Mouse (Mus musculus): ENCODE measurements around the gene Prkd2.

The Prkd2 gene

GRCm38 (mm10) chr7:16859902-16860651 is 17.4 kb downstream of the Prkd2 start:
- DNase-seq (ENCODE audit: low spot score): no peak

GRCm38 (mm10) chr7:16867488-16867887 is 24.8 kb downstream of the Prkd2 start:
- DNase-seq (ENCODE audit: low spot score): no peak

DNA sequence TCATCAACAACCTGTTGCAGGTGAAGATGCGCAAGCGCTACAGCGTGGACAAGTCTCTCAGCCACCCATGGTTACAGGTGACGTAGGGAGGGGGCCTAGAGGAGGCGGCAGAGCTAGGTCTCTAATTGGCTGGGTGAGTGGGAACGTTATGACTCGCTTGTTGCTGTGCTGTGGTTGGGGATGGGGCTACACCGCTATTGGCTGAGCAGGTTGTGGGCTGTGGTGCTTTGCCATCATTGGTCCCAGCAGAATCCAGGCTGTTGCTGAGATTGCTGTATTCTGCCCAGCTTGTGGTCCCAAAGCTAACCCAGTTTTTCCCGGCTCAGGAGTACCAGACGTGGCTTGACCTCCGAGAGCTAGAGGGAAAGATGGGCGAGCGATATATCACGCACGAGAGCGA is 26.8 kb downstream of the Prkd2 start:
- DNase-seq (ENCODE audit: low spot score): peak; percentile 70

GRCm38 (mm10) chr7:16871600-16871999 is 28.9 kb downstream of the Prkd2 start:
- no peak for DNase-seq (ENCODE audit: low spot score)

DNA sequence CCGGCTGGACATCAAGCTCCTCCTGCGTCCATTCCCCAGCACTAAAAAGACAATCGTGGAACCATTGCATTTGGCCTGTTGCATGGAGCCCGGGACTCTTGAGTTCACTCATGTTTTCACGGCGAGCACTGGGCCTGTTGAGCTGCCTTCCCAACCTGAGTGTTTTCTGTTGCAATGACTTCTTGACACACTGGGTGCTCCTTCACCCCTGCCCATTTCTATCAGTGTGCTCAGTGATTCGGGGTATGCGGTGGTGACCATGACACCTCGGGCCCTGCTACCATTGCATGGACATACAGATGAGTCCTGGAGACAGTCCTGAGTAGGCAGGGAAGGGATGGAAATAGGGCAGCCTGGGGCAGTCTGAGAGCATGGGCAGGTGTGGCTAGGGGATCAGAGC is 29.8 kb downstream of the Prkd2 start:
- DNase-seq (ENCODE audit: low spot score): no peak

- no peak for DNase-seq (ENCODE audit: low spot score)
These were observed 30.7 kb downstream of the Prkd2 start for GRCm38 (mm10) chr7:16873392-16873791.

- DNase-seq (ENCODE audit: low spot score): peak; percentile 78
These were observed 31.5 kb downstream of the Prkd2 start for GRCm38 (mm10) chr7:16874190-16874589.

GRCm38 (mm10) chr7:16874756-16875309 is 32.1 kb downstream of the Prkd2 start:
- peak; percentile 99 for DNase-seq (ENCODE audit: low spot score)

DNA sequence AGATGAGACGGTGACA is 32.4 kb downstream of the Prkd2 start, which contains the start of gene Dact3:
Dact3 (plus strand) TSS at position 8 of the 16 bp plus-strand sequence.
- DNase-seq (ENCODE audit: low spot score): no peak

GRCm38 (mm10) chr7:16875326-16875725 is 32.6 kb downstream of the Prkd2 start:
- no peak for DNase-seq (ENCODE audit: low spot score)

DNA sequence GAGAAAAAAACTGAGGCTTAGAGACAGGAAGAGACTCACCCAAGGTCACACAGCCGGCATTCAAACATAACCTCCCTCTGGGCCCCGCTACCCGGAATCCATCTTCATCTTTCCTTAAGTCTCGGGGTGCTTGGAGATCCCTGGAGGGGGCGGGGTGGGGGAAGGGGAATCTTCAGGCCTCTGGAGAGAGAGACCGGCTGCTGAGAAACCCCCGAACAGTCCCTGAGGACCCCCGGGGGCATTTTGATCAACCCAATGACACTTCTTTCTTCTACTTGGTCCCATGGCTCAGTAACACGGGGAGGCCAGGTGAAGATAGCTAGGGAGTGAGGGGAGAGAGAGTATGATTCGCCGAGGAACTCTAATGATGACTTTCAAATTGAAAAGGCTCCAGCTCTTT is 33.3 kb downstream of the Prkd2 start:
- no peak for DNase-seq (ENCODE audit: low spot score)

DNA sequence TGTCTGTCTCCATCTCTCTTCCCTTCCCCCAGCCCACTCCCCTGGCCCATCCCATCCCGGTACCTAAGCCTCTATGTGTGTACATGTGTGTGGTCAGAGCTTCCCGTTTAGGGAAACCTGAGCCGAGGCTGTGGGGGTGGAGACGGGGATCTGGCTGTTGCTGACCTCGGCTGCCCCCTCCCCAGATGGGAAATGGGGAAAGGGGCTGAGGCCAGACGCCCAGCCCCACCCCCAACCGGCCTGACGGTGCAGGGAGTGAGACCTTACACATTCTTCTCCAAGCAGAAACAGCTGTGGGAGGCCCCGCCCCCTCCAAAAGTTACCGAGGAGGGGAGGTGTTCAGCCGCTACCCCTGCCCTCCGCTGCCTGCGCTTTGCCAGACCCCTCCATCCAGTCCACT is 33.9 kb downstream of the Prkd2 start:
- no peak for DNase-seq (ENCODE audit: low spot score)

- DNase-seq (ENCODE audit: low spot score): no peak
These were observed 35.0 kb downstream of the Prkd2 start for GRCm38 (mm10) chr7:16877717-16878116.

GRCm38 (mm10) chr7:16879796-16880547 is 37.3 kb downstream of the Prkd2 start:
- DNase-seq (ENCODE audit: low spot score): peak; percentile 49

GRCm38 (mm10) chr7:16880615-16881014 is 37.9 kb downstream of the Prkd2 start:
- no peak for DNase-seq (ENCODE audit: low spot score)

- DNase-seq (ENCODE audit: low spot score): no peak
These were observed 40.5 kb downstream of the Prkd2 start for GRCm38 (mm10) chr7:16883162-16883561.

DNA sequence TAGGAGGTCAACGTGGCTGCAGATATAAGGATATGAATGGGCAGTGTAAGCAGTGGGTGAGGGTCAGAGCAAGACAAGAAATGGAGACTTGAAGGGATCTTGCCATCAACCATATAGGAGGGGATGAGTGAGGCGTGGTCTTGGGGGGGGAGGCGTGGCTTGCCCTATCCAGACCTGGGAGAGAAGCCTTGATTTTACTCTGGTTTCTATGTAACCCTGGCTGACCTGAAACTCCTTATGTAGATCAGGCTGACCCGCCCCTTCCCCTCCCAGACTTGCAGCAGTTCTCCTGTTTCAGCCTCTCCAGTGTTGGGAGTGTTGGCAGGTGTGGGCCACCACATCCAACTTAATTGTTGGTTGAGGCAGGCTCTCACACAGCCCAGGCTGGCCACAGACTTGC is 41.6 kb downstream of the Prkd2 start:
- DNase-seq (ENCODE audit: low spot score): no peak

GRCm38 (mm10) chr7:16885271-16885776 is 42.6 kb downstream of the Prkd2 start:
- DNase-seq (ENCODE audit: low spot score): no peak

DNA sequence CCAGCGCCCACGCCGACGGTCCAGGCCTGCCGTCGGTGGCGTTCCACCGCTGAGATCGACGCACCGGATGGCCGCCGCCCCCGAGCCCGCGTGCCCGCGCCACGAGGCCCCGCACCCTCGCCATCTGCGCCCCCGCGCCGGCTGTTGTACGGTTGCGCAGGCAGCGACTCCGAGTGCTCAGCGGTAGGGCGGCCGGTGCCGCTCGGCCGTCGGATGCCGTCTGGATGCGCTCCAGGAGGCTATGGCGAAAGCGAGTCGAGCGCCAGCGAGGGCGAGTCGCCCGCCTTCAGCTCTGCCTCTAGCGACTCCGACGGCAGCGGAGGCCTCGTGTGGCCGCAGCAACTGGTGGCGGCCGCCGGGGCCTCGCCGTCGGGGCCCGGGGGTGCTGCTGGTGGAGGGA is 43.2 kb downstream of the Prkd2 start:
- no peak for DNase-seq (ENCODE audit: low spot score)

GRCm38 (mm10) chr7:16890536-16890935 is 47.8 kb downstream of the Prkd2 start:
- no peak for DNase-seq (ENCODE audit: low spot score)

DNA sequence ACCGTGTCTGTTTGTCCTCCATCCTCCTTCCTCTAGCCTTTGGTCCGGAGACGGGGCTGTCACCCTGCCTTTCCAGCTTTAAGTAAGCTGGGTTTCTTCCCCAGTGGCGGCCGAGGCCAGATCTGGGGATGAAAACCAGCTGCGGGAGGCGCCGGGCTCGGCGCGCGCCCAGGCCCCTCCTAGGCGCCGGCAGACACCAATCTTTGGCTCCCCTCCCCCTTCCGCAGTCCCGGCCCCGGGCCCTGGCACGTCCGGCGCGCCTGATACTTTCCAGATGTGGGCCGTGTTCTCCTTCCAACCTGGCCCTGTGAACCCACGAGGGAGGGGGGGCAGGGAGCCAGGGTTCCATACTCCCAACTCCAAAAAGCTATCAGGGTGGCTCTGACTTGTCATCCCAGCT is 48.2 kb downstream of the Prkd2 start:
- peak; percentile 68 for DNase-seq (ENCODE audit: low spot score)

DNA sequence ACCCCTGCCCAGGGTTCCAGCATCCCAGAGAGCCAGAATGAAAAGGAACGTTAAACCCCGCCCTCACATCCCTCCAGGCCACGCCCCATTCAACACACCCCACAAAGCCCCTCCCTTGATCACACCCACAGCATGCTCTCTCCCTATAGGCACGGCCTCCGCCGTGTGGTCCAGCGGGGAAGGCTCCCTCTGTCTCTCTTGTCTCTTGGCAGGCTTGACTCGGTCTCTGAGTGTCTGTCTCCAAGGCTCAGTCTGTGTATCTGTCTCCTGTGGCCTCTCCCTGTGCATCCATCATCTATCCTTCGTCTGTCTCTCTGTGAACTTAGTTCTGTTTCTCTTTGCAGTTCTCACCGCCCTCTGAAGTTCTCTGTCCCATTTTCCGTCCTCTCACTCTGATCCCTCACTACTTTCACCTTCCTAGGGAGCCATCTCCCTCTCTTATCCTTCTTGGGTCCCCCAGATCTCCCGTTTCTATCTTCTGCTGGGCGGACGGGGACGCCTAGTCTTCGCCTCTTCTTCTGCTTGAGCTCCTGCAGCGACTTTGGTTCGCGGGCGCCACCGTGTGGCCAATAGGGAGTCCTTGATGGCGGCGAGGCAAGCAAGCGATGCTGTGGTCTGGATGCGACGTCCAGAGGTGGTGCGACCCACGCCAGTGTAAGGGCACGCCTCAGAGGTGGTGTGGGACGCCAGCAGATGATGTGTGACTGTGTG is 49.1 kb downstream of the Prkd2 start, which contains the start of gene Gng8:
Gng8 (plus strand) TSS at position 146 of the 711 bp plus-strand sequence.
- peak; percentile 78 for DNase-seq (ENCODE audit: low spot score)

DNA sequence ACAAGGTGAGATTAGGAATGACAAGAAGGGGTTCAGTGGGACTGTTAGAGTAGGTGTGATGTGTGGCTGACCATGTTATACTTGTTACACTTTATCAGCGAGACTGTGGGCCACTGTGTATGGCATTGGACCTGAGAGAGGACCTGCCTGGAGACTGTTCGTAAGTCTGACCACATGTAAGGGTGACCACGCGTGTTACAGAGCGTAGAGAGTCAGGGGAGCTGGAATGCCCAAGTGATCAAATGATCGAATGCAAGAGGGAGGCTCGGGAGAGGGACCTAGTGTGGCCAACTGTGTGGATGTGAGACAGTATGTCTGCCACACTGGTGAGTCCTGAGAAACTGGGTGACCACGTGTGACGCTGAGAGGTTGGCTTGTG is 49.6 kb downstream of the Prkd2 start:
- no peak for DNase-seq (ENCODE audit: low spot score)

All from testis, postnatal 14 days (tissue).